Mouse (Mus musculus): ENCODE results near the gene Rab11fip3. TPM values are rescaled to one million over a fixed set of nuclear protein-coding genes. Genes with fewer than 3 reads are reported as not detected.

Rab11fip3 gene
- total and polyA plus RNA-seq, 2 experiments from 2014 or later, result 16.6 to 34.7 TPM

DNA sequence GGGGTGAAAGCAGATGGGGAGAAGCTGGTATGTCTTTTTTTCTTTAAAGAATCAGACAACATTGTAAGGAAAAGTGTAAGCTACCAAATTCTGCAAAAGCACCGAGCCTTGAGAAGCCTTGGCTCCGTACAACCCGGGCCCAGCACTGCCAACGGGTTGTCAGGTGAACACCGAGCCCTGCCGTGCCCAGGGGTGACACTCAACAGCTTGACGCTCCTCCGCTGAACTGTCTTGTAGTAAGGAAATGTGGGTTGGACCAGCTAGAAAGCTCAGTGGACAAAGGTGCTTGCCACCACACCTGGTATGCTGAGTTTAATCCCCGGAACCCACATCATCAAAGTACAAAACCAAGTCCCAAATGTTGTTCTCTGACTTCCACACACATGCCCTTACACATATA, 44.7 kb downstream of the Rab11fip3 start:
- TF ChIP-seq CTCF (IDR thresholded peaks at IDR 0.05; ENCODE audit: low read depth), result no peak
- Histone ChIP-seq H3K4me2 (ENCODE audit: low read depth, low read length) (no peak overlapping the region), H3K9ac (replicated peaks; ENCODE audit: low read length) (no peak overlapping the region), H3K27ac (no peak overlapping the region), H3K27me3 (ENCODE audit: insufficient read depth, low read length) (no peaks in the 10 kb centered on the region), H3K36me3 (ENCODE audit: insufficient read depth, low read length) (no peaks in the 10 kb centered on the region; the same call in 1 of the 2 replicates), H3K9me3 (ENCODE audit: low read length) (no peaks in the 10 kb centered on the region), H3K4me3 (ENCODE audit: low read length) (no peak overlapping the region), H3K4me1 (ENCODE audit: insufficient read depth, low read length) (no peaks in the 10 kb centered on the region)
- no peak for DNase-seq (ENCODE audit: low spot score)
- ATAC-seq, result no peak
- WGBS, result 94% methylated on average over 9 of the region's 9 CpGs

DNA sequence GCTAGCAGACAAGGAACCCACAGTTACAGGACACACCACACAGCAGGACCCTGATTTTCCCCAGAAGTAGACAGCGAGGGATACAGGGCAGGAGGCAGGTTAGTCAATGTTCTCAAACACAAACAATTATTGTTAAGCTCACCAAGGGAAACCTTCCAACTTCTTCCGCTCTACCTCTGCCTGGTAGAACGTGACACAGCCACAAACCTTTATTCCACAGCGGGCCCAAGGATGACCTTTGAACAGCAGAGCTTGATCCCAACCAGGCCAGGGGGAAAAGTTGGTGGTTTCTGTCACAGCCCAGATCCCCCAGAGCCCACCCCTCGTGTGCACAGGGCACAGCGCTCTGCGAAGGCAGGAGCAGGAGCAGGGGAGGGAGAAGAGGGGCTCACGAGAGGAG, 45.4 kb downstream of the Rab11fip3 start:
- Histone ChIP-seq H3K27me3 (ENCODE audit: insufficient read depth, low read length) (no peaks in the 10 kb centered on the region), H3K4me2 (ENCODE audit: low read depth, low read length) (no peak overlapping the region), H3K9me3 (ENCODE audit: low read length) (no peaks in the 10 kb centered on the region), H3K27ac (no peak overlapping the region), H3K9ac (replicated peaks; ENCODE audit: low read length) (no peak overlapping the region), H3K36me3 (ENCODE audit: insufficient read depth, low read length) (no peaks in the 10 kb centered on the region; the same call in 1 of the 2 replicates), H3K4me1 (ENCODE audit: insufficient read depth, low read length) (no peaks in the 10 kb centered on the region), H3K4me3 (ENCODE audit: low read length) (no peak overlapping the region)
- no peak for TF ChIP-seq CTCF (IDR thresholded peaks at IDR 0.05; ENCODE audit: low read depth)
- ATAC-seq (no peak), DNase-seq (ENCODE audit: low spot score) (no peak)
- WGBS, result 84% methylated on average over 8 of the region's 8 CpGs

DNA sequence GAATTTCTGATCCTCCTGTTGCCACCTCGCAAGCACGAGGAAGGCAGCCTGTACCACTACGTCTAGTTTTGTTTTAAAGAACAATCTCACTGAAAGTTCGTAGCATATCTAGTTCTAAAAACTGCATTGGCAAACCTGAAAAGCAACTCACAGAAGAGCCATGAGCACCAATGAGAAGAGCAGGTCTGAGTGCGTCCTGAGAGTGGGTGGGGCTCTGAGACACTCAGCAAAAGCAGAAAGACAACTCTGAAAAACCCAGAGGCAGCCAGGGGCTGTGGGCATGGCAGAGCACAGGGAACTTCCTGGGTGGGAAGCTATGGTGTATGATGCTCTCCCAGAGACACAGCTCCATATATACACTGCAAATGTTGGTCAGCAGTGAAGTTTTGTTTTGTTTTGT, 46.2 kb downstream of the Rab11fip3 start:
- no peaks in the 10 kb centered on the region for H3K27me3 ChIP-seq (ENCODE audit: insufficient read depth, low read length)
- H3K36me3 ChIP-seq (ENCODE audit: insufficient read depth, low read length), result peaks cover 3% of the 10 kb centered on the region; the same call in 1 of the 2 replicates
- H3K9ac ChIP-seq (replicated peaks; ENCODE audit: low read length), result no peak overlapping the region
- no peaks in the 10 kb centered on the region for H3K4me1 ChIP-seq (ENCODE audit: insufficient read depth, low read length)
- H3K9me3 ChIP-seq (ENCODE audit: low read length), result no peaks in the 10 kb centered on the region
- no peak overlapping the region for H3K4me3 ChIP-seq (ENCODE audit: low read length)
- no peak for TF ChIP-seq CTCF (IDR thresholded peaks at IDR 0.05; ENCODE audit: low read depth)
- 94% methylated on average over 5 of the region's 5 CpGs for WGBS
- H3K4me2 ChIP-seq (ENCODE audit: low read depth, low read length), result no peak overlapping the region
- DNase-seq (ENCODE audit: low spot score) (no peak), ATAC-seq (no peak)
- no peak overlapping the region for H3K27ac ChIP-seq

DNA sequence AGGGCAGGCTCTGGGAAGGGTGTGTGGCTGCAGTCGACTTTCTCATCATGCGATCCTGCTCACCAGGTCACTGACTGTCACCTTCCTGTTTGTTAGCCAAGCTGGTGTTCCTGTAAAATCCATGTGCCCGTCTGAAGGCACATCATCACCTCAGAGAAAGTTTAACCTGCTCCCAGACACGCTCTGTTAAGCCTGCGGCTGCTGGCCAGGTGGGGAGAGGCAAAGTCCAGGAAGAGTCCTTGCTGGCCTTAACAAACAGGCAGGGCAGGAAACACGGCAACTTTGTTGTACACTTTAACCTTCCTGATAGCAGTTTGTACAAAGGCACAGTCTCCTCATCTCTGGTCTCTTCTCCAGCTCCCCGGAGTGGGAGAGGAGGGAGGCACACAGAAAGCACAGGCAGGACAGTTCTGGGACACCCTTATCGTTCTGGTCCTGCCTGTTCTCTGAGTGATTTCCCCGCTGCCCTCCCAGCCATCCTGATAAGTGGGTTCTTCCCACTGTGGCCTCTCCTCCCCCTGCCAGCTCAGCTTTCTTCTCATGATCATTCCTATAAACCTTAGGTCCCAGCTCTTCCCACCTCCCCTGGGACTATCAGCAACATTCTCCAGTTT, 47.5 kb downstream of the Rab11fip3 start:
- TF ChIP-seq CTCF (IDR thresholded peaks at IDR 0.05; ENCODE audit: low read depth), result no peak

DNA sequence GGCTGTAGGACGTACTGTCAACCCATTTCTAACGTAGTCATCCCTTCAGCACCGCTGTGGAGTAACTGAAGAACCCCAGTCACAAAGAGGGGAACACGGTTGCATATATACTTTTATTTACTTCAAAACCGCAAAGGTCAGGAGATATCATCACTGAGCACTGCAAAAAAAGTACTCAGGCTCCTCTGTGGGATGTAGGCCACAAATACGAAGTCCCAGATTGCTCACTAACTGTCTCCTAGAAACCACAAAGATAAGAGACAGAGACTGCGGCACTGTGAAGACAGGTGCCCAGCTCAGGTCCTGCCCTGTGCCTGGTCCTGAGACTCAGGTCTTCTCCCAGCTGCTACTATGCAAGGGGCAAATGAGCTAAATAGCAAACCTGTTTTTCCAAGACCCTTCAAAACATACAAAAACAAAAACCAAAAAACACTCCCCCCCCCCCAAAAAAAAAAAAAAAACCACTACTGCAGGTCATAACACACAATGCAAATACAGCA, 48.5 kb downstream of the Rab11fip3 start:
- no peak overlapping the region for H3K27ac ChIP-seq
- no peaks in the 10 kb centered on the region for H3K27me3 ChIP-seq (ENCODE audit: insufficient read depth, low read length)
- DNase-seq (ENCODE audit: low spot score) (no peak), ATAC-seq (no peak)
- H3K9me3 ChIP-seq (ENCODE audit: low read length), result no peaks in the 10 kb centered on the region
- no peak for TF ChIP-seq CTCF (IDR thresholded peaks at IDR 0.05; ENCODE audit: low read depth)
- peaks cover 5% of the 10 kb centered on the region; the same call in 1 of the 2 replicates for H3K36me3 ChIP-seq (ENCODE audit: insufficient read depth, low read length)
- no peak overlapping the region for H3K9ac ChIP-seq (replicated peaks; ENCODE audit: low read length)
- no peaks in the 10 kb centered on the region for H3K4me1 ChIP-seq (ENCODE audit: insufficient read depth, low read length)
- no peak overlapping the region for H3K4me2 ChIP-seq (ENCODE audit: low read depth, low read length)
- H3K4me3 ChIP-seq (ENCODE audit: low read length), result no peak overlapping the region
- 91% methylated on average over 7 of the region's 7 CpGs for WGBS

More for the DNA sequence above, 47.5 kb downstream of the Rab11fip3 start:
- no peaks in the 10 kb centered on the region for H3K9me3 ChIP-seq (ENCODE audit: low read length)
- no peak overlapping the region for H3K4me2 ChIP-seq (ENCODE audit: low read depth, low read length)
- no peaks in the 10 kb centered on the region for H3K4me1 ChIP-seq (ENCODE audit: insufficient read depth, low read length)
- no peak overlapping the region for H3K4me3 ChIP-seq (ENCODE audit: low read length)
- H3K27me3 ChIP-seq (ENCODE audit: insufficient read depth, low read length), result no peaks in the 10 kb centered on the region
- no peak overlapping the region for H3K9ac ChIP-seq (replicated peaks; ENCODE audit: low read length)
- H3K27ac ChIP-seq, result no peak overlapping the region
- ATAC-seq (no peak), DNase-seq (ENCODE audit: low spot score) (no peak)
- H3K36me3 ChIP-seq (ENCODE audit: insufficient read depth, low read length), result peaks cover 5% of the 10 kb centered on the region; the same call in 1 of the 2 replicates
- whole genome bisulfite sequencing, result 87% methylated on average over 9 of the region's 9 CpGs

DNA sequence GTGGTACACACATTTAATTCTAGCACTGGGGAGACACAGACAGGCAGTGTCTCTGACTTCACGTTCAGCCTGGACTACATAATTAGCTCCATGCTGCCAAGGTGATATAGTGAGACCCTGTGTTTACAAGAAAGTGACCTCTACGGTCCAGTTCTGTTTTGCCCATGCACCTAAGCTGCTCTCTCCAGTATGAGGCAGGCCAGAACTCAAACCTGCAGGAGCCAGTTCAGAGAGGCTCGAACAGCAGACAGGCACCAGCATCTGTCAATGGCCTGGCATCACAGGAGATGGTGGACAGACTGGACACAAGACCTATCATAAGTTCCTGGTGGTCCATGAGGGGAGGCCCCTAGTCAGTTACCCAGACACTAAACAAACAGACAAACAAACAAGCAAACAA, 51.0 kb downstream of the Rab11fip3 start:
- H3K9me3 ChIP-seq (ENCODE audit: low read length), result no peaks in the 10 kb centered on the region
- H3K9ac ChIP-seq (replicated peaks; ENCODE audit: low read length), result no peak overlapping the region
- H3K27ac ChIP-seq, result no peak overlapping the region
- H3K36me3 ChIP-seq (ENCODE audit: insufficient read depth, low read length), result peaks cover 21% of the 10 kb centered on the region; the same call in 1 of the 2 replicates
- ATAC-seq, result no peak
- WGBS, result 78% methylated on average over 3 of the region's 3 CpGs
- H3K4me3 ChIP-seq (ENCODE audit: low read length), result no peak overlapping the region
- no peaks in the 10 kb centered on the region for H3K4me1 ChIP-seq (ENCODE audit: insufficient read depth, low read length)
- no peak for DNase-seq (ENCODE audit: low spot score)
- H3K4me2 ChIP-seq (ENCODE audit: low read depth, low read length), result no peak overlapping the region
- no peaks in the 10 kb centered on the region for H3K27me3 ChIP-seq (ENCODE audit: insufficient read depth, low read length)
- TF ChIP-seq CTCF (IDR thresholded peaks at IDR 0.05; ENCODE audit: low read depth), result no peak

DNA sequence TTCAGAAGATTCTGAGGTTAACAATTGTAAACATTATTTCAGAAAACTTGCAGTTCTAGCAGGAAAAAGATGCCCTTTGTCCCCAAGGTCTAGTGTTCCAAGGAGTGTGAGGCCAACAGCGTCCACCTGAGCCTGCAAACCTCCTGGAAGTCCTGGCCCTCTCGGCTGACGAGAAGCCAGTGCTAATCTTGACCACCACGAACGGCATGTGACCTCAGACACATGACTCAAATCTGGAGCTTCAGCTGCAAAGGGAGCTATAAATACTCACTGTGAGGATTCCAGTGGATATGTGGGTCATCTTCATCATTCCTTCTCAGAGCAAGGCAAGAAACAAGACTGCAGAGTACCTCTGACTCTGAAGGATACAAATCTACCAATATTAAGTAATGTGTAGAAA, 51.4 kb downstream of the Rab11fip3 start:
- no peak for DNase-seq (ENCODE audit: low spot score)
- TF ChIP-seq CTCF (IDR thresholded peaks at IDR 0.05; ENCODE audit: low read depth), result no peak
- no peak overlapping the region for H3K4me2 ChIP-seq (ENCODE audit: low read depth, low read length)
- no peaks in the 10 kb centered on the region for H3K4me1 ChIP-seq (ENCODE audit: insufficient read depth, low read length)
- ATAC-seq, result no peak
- H3K9ac ChIP-seq (replicated peaks; ENCODE audit: low read length), result no peak overlapping the region
- H3K4me3 ChIP-seq (ENCODE audit: low read length), result no peak overlapping the region
- WGBS, result 86% methylated on average over 5 of the region's 5 CpGs
- no peaks in the 10 kb centered on the region for H3K9me3 ChIP-seq (ENCODE audit: low read length)
- H3K27ac ChIP-seq, result no peak overlapping the region
- no peaks in the 10 kb centered on the region for H3K27me3 ChIP-seq (ENCODE audit: insufficient read depth, low read length)
- H3K36me3 ChIP-seq (ENCODE audit: insufficient read depth, low read length), result peaks cover 22% of the 10 kb centered on the region; the same call in 1 of the 2 replicates
